Mouse (Mus musculus) liver, embryonic 18 days (tissue): ENCODE results near the gene Tmem253. TPM values are rescaled to one million over a fixed set of nuclear protein-coding genes. Genes with fewer than 3 reads are reported as not detected.

Source experiments
- polyA plus RNA-seq: library from polyadenylated mRNA; depleted of rRNA; stranded (reverse); fragments of >200 nt; gene quantifications from 2 replicates; pipeline ENCODE4 v1.2.3, GENCODE M21; 2012; rRNA removed

Gene Tmem253
- polyA plus RNA-seq = 0.07 and 0.16 TPM in 2 replicates

DNA sequence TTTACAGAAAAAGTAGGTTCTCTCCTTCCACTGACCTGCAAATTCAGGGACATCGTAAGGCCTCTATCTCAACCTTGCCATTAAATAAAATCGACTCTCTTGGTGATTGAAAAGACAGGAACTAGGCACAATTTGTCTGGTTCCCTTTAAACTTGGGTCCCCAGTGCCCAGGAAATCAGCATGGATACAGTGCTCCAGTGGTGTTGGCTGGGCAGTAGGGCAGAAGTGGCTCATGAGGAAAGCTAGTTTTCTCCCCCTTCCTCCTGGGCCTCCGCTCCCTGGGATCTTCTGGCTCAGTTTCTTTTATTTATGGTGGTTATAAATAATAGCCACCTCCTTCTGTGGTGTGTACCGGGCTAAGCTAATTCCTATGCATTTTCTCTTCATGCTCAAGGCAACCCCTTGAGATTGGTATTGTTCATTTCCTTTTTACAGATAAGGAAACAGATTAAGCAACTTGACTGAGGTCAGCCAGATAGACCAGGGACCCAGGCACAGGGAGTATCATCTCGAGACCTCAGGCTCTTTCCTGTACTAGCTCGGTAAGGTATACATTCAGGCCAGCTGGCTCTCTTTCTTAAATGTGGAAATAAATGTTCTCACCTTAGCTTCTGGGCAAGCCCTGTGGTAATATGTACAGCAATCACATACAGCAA lies at the start of gene Tmem253:
Gene Tmem253 (plus strand): TSS at position 214 of the 656 bp plus-strand sequence.

GRCm38 (mm10) chr14:51984247-51985231 lies 30.9 kb upstream of the Tmem253 start, which contains the start of gene Arhgef40:
Gene Arhgef40, plus strand, starts transcription at chr14:51984719.

DNA sequence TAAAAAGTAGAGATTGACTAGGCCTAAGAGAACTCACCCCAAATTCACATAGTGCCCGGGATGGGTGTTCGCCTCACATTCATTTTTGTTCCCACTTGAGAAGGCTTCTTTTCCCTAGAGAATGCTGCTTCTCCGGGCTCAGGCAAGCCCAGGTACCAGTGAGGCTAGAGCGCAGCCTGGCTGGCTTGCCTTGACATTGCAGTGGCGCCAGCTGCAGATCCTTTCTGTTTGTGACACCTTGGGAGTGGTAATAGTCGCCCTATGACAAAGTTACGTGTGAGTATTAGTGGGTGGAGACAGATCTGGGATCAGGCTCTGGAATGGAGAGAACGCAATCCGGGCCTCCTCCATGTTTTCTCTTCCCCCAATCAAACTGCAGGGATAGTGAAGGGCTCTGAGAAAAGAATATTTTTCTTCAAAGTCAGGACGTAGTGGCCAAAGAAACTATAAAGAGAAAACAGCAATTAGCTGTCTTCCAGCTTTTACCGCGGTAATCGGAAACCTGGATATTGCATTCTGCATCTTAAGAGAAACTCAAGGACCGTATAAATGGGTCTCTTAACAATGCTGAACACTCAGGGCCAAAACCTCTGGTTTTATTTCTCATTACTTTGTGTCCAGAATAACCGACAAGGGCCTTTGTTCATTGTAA lies 5.2 kb downstream of the Tmem253 start, which contains the start of gene Zfp219:
Gene Zfp219 (minus strand): TSS at position 248 of the 652 bp plus-strand sequence.

DNA sequence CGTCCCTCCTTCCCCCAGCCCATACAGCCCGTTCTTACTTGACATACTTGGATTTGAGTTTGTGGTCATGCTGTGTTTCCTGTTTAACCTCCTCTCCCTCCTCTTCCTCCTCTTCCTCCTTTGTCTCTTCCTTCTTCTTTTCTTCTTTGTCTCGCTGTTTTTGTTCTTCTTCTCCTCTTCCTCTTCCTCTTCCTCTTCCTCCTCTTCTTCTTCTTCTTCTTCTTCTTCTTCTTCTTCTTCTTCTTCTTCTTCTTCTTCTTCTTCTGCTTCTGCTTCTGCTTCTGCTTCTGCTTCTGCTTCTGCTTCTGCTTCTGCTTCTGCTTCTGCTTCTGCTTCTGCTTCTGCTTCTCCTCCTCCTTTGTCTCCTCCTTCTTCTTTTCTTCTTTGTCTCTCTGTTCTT lies 26.9 kb downstream of the Tmem253 start, which contains the start of gene Olfr221:
Gene Olfr221 (minus strand): TSS at position 101 of the 400 bp plus-strand sequence.

Other genes starting within 250 kb of the Tmem253 start
- gene Ang4, start 242.1 kb upstream of the Tmem253 start, polyA plus RNA-seq = not detected in 2 replicates
- not detected in 2 replicates for gene AY358078, start 215.6 kb upstream of the Tmem253 start, polyA plus RNA-seq
- 39.5 and 62.9 TPM in 2 replicates for gene Ear6, start 162.0 kb upstream of the Tmem253 start, polyA plus RNA-seq
- 13.0 and 15.1 TPM in 2 replicates for gene Mettl17, start 130.8 kb upstream of the Tmem253 start, polyA plus RNA-seq
- gene Slc39a2, start 122.8 kb upstream of the Tmem253 start, polyA plus RNA-seq = 0.19 and 0.20 TPM in 2 replicates
- gene Ndrg2, start 101.5 kb upstream of the Tmem253 start, polyA plus RNA-seq = 211 and 230 TPM in 2 replicates
- gene Tppp2, start 97.2 kb upstream of the Tmem253 start, polyA plus RNA-seq = not detected in 2 replicates
- not detected in 2 replicates for gene Rnase13, start 92.9 kb upstream of the Tmem253 start, polyA plus RNA-seq
- gene Arhgef40, start 30.9 kb upstream of the Tmem253 start, polyA plus RNA-seq = 8.0 and 9.8 TPM in 2 replicates
- 16.5 and 18.1 TPM in 2 replicates for gene Zfp219, start 5.1 kb downstream of the Tmem253 start, polyA plus RNA-seq
- 0.05 TPM in 2 replicates for gene Olfr221, start 26.8 kb downstream of the Tmem253 start, polyA plus RNA-seq
- 128 and 133 TPM in 2 replicates for gene Hnrnpc, start 88.4 kb downstream of the Tmem253 start, polyA plus RNA-seq
- 0.91 and 1.1 TPM in 2 replicates for gene Rpgrip1, start 95.0 kb downstream of the Tmem253 start, polyA plus RNA-seq
- gene Supt16, start 181.8 kb downstream of the Tmem253 start, polyA plus RNA-seq = 15.5 and 16.5 TPM in 2 replicates
- 10.3 and 12.0 TPM in 2 replicates for gene Chd8, start 242.1 kb downstream of the Tmem253 start, polyA plus RNA-seq